Mouse (Mus musculus) neural tube, embryonic 14.5 days (tissue): ENCODE results near the gene Ctsw. TPM values are rescaled to one million over a fixed set of nuclear protein-coding genes. Genes with fewer than 3 reads are reported as not detected.

ENCODE experiments used
- ATAC-seq: fragments of 200-750 bp; cut with Nextera tagmentation; 2 replicates; pipeline ENCODE4 v1.8.0; 2017; ENCODE audit warnings: low read depth, mild to moderate bottlenecking, moderate TSS enrichment, moderate library complexity
- H3K27ac ChIP-seq: fragments of 300-500 bp; sonication (generic); 2 replicates; pipeline ENCODE4 v1.5.1; 2014; ENCODE audit warnings: low read depth, mild to moderate bottlenecking, control low read depth, low read length, moderate library complexity, mixed read lengths
- H3K27me3 ChIP-seq: fragments of 300-500 bp; sonication (generic); 2 replicates; pipeline ENCODE4 v1.6.1; 2014; ENCODE audit warnings: low read length; ENCODE audit not compliant: control insufficient read depth, insufficient read depth
- H3K36me3 ChIP-seq: fragments of 300-500 bp; sonication (generic); 2 replicates; pipeline ENCODE4 v1.6.1; 2014; ENCODE audit warnings: low read length, mixed read lengths; ENCODE audit not compliant: control insufficient read depth, insufficient read depth
- H3K4me1 ChIP-seq: fragments of 300-500 bp; sonication (generic); 2 replicates; pipeline ENCODE4 v1.6.1; 2014; ENCODE audit warnings: low read length; ENCODE audit not compliant: control insufficient read depth, insufficient read depth
- H3K4me2 ChIP-seq: fragments of 300-500 bp; sonication (generic); 2 replicates; pipeline ENCODE4 v1.6.1; 2014; ENCODE audit warnings: mild to moderate bottlenecking, low read depth, low read length, control low read depth
- H3K4me3 ChIP-seq: fragments of 300-500 bp; sonication (generic); 2 replicates; pipeline ENCODE4 v1.5.1; 2014; ENCODE audit warnings: low read depth, low read length, control low read depth, mixed read lengths
- H3K9ac ChIP-seq: fragments of 300-500 bp; sonication (generic); replicated peaks from 2 replicates; pipeline ENCODE4 v1.6.1; 2014; ENCODE audit warnings: low read depth, mild to moderate bottlenecking, control low read depth, low read length, mixed read lengths
- H3K9me3 ChIP-seq: fragments of 300-500 bp; sonication (generic); 2 replicates; pipeline ENCODE4 v1.6.1; 2016; ENCODE audit warnings: low read length; ENCODE audit not compliant: control insufficient read depth
- WGBS: fragments of 180-500 bp; shearing (Covaris S2); extraction: QIAGEN DNeasy Blood & Tissue Kit; methylation state at CpG from one replicate; pipeline ENCODE4 v1.1.7; 2014; 5-methylcytosine and 5-hydroxymethylcytosine counted together
- polyA plus RNA-seq: library from polyadenylated mRNA; unstranded; fragments of >200 nt; fragmentation: Nextera tagmentation; extraction: Ambion mirVana; gene quantifications from 2 replicates; pipeline ENCODE4 v1.2.1, GENCODE M21; 2014

The Ctsw gene
- 4.2 and 4.4 TPM in 2 replicates for polyA plus RNA-seq

GRCm38 (mm10) chr19:5468374-5468773 is at the start of gene Ctsw:
Gene Ctsw, minus strand, starts transcription at chr19:5468507.
- Histone ChIP-seq H3K27me3 (no peaks in the 10 kb centered on the region), H3K27ac (no peak within 1 kb of the TSS), H3K9ac (no peak within 1 kb of the TSS), H3K36me3 (peaks cover 28% of the 10 kb centered on the region), H3K4me2 (no peak within 1 kb of the TSS), H3K4me3 (no peak within 1 kb of the TSS), H3K4me1 (peaks cover 8% of the 10 kb centered on the region), H3K9me3 (no peaks in the 10 kb centered on the region)
- no peak for ATAC-seq
- WGBS = 49% methylated on average over 5 of the region's 5 CpGs

- WGBS = 79% methylated on average over 8 of the region's 8 CpGs
- no peak for ATAC-seq
These were observed 48.7 kb upstream of the Ctsw start for GRCm38 (mm10) chr19:5516906-5517505.

GRCm38 (mm10) chr19:5515840-5516777 is 47.8 kb upstream of the Ctsw start:
- Histone ChIP-seq H3K9me3 (no peaks in the 10 kb centered on the region), H3K4me3 (no peak overlapping the region), H3K9ac (no peak overlapping the region), H3K27me3 (no peaks in the 10 kb centered on the region), H3K4me1 (peaks cover 4% of the 10 kb centered on the region; the same call in 1 of the 2 replicates), H3K4me2 (no peak overlapping the region), H3K36me3 (no peaks in the 10 kb centered on the region), H3K27ac (no peak overlapping the region)
- ATAC-seq = no peak
- WGBS = 71% methylated on average over 7 of the region's 7 CpGs

More at GRCm38 (mm10) chr19:5516906-5517505, 48.7 kb upstream of the Ctsw start:
- H3K4me1 ChIP-seq = 0 out of 2 replicates have a peak, but pooled peaks cover 3% of the 10 kb centered on the region
- H3K27me3 ChIP-seq = no peaks in the 10 kb centered on the region
- H3K4me2 ChIP-seq = no peak overlapping the region
- no peaks in the 10 kb centered on the region for H3K36me3 ChIP-seq
- no peaks in the 10 kb centered on the region for H3K9me3 ChIP-seq
- H3K4me3 ChIP-seq = no peak overlapping the region
- no peak overlapping the region for H3K9ac ChIP-seq
- no peak overlapping the region for H3K27ac ChIP-seq

GRCm38 (mm10) chr19:5513005-5513349 is 44.7 kb upstream of the Ctsw start:
- no peak for ATAC-seq
- H3K4me3 ChIP-seq = no peak overlapping the region

GRCm38 (mm10) chr19:5512091-5513004 is 44.0 kb upstream of the Ctsw start:
- Histone ChIP-seq H3K4me1 (peaks cover 13% of the 10 kb centered on the region; the same call in 1 of the 2 replicates), H3K4me2 (peak overlapping the region; percentile 11; the same call in 1 of the 2 replicates), H3K27me3 (no peaks in the 10 kb centered on the region), H3K36me3 (no peaks in the 10 kb centered on the region), H3K27ac (no peak overlapping the region), H3K9me3 (no peaks in the 10 kb centered on the region), H3K9ac (no peak overlapping the region), H3K4me3 (no peak overlapping the region)
- ATAC-seq = no peak
- 87% methylated on average over 12 of the region's 12 CpGs for WGBS

More at GRCm38 (mm10) chr19:5513005-5513349, 44.7 kb upstream of the Ctsw start:
- Histone ChIP-seq H3K27ac (no peak overlapping the region), H3K4me2 (no peak overlapping the region), H3K4me1 (peaks cover 13% of the 10 kb centered on the region; the same call in 1 of the 2 replicates), H3K27me3 (no peaks in the 10 kb centered on the region), H3K36me3 (no peaks in the 10 kb centered on the region), H3K9me3 (no peaks in the 10 kb centered on the region), H3K9ac (no peak overlapping the region)
- WGBS = 84% methylated on average over 3 of the region's 3 CpGs

GRCm38 (mm10) chr19:5511074-5511632 is 42.8 kb upstream of the Ctsw start:
- Histone ChIP-seq H3K9ac (peak overlapping the region; percentile 61), H3K27me3 (no peaks in the 10 kb centered on the region), H3K9me3 (no peaks in the 10 kb centered on the region), H3K36me3 (no peaks in the 10 kb centered on the region), H3K4me3 (peak overlapping the region; percentile 38), H3K4me1 (peaks cover 13% of the 10 kb centered on the region; the same call in 1 of the 2 replicates), H3K4me2 (peak overlapping the region; percentile 84), H3K27ac (no peak overlapping the region)
- WGBS = 49% methylated on average over 15 of the region's 15 CpGs
- no peak for ATAC-seq

GRCm38 (mm10) chr19:5510031-5511026 is 42.0 kb upstream of the Ctsw start, which contains the start of gene Snx32:
Gene Snx32, minus strand, starts transcription at chr19:5510538.
- WGBS = 3% methylated on average over 47 of the region's 47 CpGs
- Histone ChIP-seq H3K27ac (peak within 1 kb of the TSS; percentile 62), H3K4me3 (peak within 1 kb of the TSS; percentile 38), H3K27me3 (no peaks in the 10 kb centered on the region), H3K4me1 (peaks cover 13% of the 10 kb centered on the region; the same call in 1 of the 2 replicates), H3K9me3 (no peaks in the 10 kb centered on the region), H3K4me2 (peak within 1 kb of the TSS; percentile 84), H3K36me3 (no peaks in the 10 kb centered on the region), H3K9ac (peak within 1 kb of the TSS; percentile 61)
- peak; percentile 99 for ATAC-seq
